In genomic region chr1:20912115-20912514, GRCm38 (mm10) we compare ENCODE assay signal across 13 mouse cellular contexts. TPM values are rescaled to one million over a fixed set of nuclear protein-coding genes. Genes with fewer than 3 reads are reported as not detected.
DNase-seq lines count a peak whose midpoint lies in the region; ATAC-seq and TF ChIP-seq lines count a peak whose summit lies in the region.
"Had no signal": no experiment of that assay in that cellular context is flagged by ENCODE, and none has a peak within 500 bp of the region (broad histone marks: within the 10 kb centered on the region; RNA-seq: fewer than 3 reads in every experiment).

No protein-coding gene starts in this region.

- H3K36me3 ChIP-seq in forebrain, embryonic 14.5 days (ENCODE audit: control insufficient read depth, insufficient read depth, low read length): no peaks in the 10 kb centered on the region
- H3K36me3 ChIP-seq in forebrain, embryonic 16.5 days (ENCODE audit: control insufficient read depth, insufficient read depth): no peaks in the 10 kb centered on the region
- H3K36me3 ChIP-seq: hindbrain, embryonic 15.5 days; limb, embryonic 12.5 days had no signal

- H3K4me3 ChIP-seq in forebrain, embryonic 14.5 days (ENCODE audit: low read depth, low read length): no peak overlapping the region
- H3K4me3 ChIP-seq in forebrain, embryonic 16.5 days (replicated peaks; ENCODE audit: low read length): no peak overlapping the region
- H3K4me3 ChIP-seq in layer of hippocampus, adult 2 months: no peak overlapping the region
- H3K4me3 ChIP-seq: hindbrain, embryonic 15.5 days; limb, embryonic 12.5 days had no signal

- DNase-seq in forebrain, embryonic 14.5 days (ENCODE audit: low spot score): no peak
- no peak for DNase-seq in layer of hippocampus, adult 2 months (ENCODE audit: low spot score in 2 of 2)
- no peak for DNase-seq in layer of hippocampus, adult 9-10 months (ENCODE audit: low spot score)
- DNase-seq in Muller cell, postnatal 12 days (ENCODE audit: inconsistent ontology term): peak; percentile 9
- DNase-seq in naive thymus-derived CD4-positive, alpha-beta T cell, adult 2 months (ENCODE audit: low read depth): peak; percentile 41
- no peak for DNase-seq in left cerebral cortex, postnatal 25 days (ENCODE audit: low spot score in 2 of 2)
- DNase-seq in right cerebral cortex, postnatal 14 days: no peak
- DNase-seq: cerebellum, adult 18-20 months; gastrocnemius, postnatal 14 days; lung, postnatal 4 days had no signal

- H3K4me1 ChIP-seq in forebrain, embryonic 14.5 days (ENCODE audit: control insufficient read depth, insufficient read depth, low read length): peaks cover 22% of the 10 kb centered on the region; the same call in 1 of the 2 replicates
- peaks cover 11% of the 10 kb centered on the region; the same call in 1 of the 2 replicates for H3K4me1 ChIP-seq in forebrain, embryonic 16.5 days (replicated peaks; ENCODE audit: control insufficient read depth, insufficient read depth, low read length)

- TF ChIP-seq CTCF in layer of hippocampus, adult 2 months (conservative IDR thresholded peaks at IDR 0.05): no peak

- H3K4me2 ChIP-seq in forebrain, embryonic 14.5 days (ENCODE audit: low read length): no peak overlapping the region
- no peak overlapping the region; the same call in 1 of the 2 replicates for H3K4me2 ChIP-seq in forebrain, embryonic 16.5 days (ENCODE audit: low read length)
- H3K4me2 ChIP-seq: hindbrain, embryonic 15.5 days; limb, embryonic 12.5 days had no signal

- no peaks in the 10 kb centered on the region for H3K27me3 ChIP-seq in forebrain, embryonic 14.5 days (replicated peaks; ENCODE audit: control insufficient read depth, insufficient read depth, low read length)
- no peaks in the 10 kb centered on the region for H3K27me3 ChIP-seq in forebrain, embryonic 16.5 days (replicated peaks; ENCODE audit: control insufficient read depth, insufficient read depth, low read length)
- H3K27me3 ChIP-seq: hindbrain, embryonic 15.5 days; limb, embryonic 12.5 days had no signal

- H3K9ac ChIP-seq in forebrain, embryonic 14.5 days (ENCODE audit: low read length): peak overlapping the region; percentile 35; the same call in 1 of the 2 replicates
- no peak overlapping the region for H3K9ac ChIP-seq in forebrain, embryonic 16.5 days (replicated peaks; ENCODE audit: low read depth, low read length)
- H3K9ac ChIP-seq: hindbrain, embryonic 15.5 days; limb, embryonic 12.5 days had no signal

- no peak for ATAC-seq in forebrain, embryonic 14.5 days
- no peak for ATAC-seq in forebrain, embryonic 16.5 days

- no peaks in the 10 kb centered on the region for H3K9me3 ChIP-seq in forebrain, embryonic 14.5 days (replicated peaks; ENCODE audit: control insufficient read depth, low read length)
- no peaks in the 10 kb centered on the region for H3K9me3 ChIP-seq in forebrain, embryonic 16.5 days (ENCODE audit: control insufficient read depth, low read length)
- H3K9me3 ChIP-seq: hindbrain, embryonic 15.5 days; limb, embryonic 12.5 days had no signal

- 16% methylated on average over 2 of the region's 2 CpGs for WGBS in forebrain, embryonic 14.5 days
- WGBS in forebrain, embryonic 16.5 days: 11% methylated on average over 2 of the region's 2 CpGs

- intact Hi-C loops in left cerebral cortex, postnatal 25 days (cut with DNase I): no loop called here

- H3K27ac ChIP-seq in forebrain, embryonic 14.5 days (ENCODE audit: low read depth, low read length): 0 out of 2 replicates have a peak overlapping the region, but pooled peaks have one; percentile 21
- H3K27ac ChIP-seq in forebrain, embryonic 16.5 days (ENCODE audit: low read length): no peak overlapping the region
- H3K27ac ChIP-seq in layer of hippocampus, adult 2 months: peak overlapping the region; percentile 59; the same call in 1 of the 2 replicates
- H3K27ac ChIP-seq: hindbrain, embryonic 15.5 days; limb, embryonic 12.5 days had no signal

RNA-seq across cellular contexts. Expression of gene Paqr8, which starts 21.7 kb away (rescaled TPM):
- 18.7 and 23.0 TPM in 2 replicates for polyA plus RNA-seq in forebrain, embryonic 14.5 days (2014; fragmentation: Nextera tagmentation; extraction: Ambion mirVana)
- polyA plus RNA-seq in forebrain, embryonic 16.5 days (2015; fragmentation: Nextera tagmentation; extraction: Ambion mirVana): 23.8 and 26.4 TPM in 2 replicates
- total RNA-seq in layer of hippocampus, adult 2 months (2021): 100 to 1,000 TPM; 143 to 157 TPM
- total RNA-seq in left cerebral cortex, postnatal 25 days (2021): 100 to 1,000 TPM; 116 to 117 TPM

RNA-seq across cellular contexts. Expression of gene Efhc1, which starts 39.3 kb away (rescaled TPM):
- polyA plus RNA-seq in forebrain, embryonic 14.5 days (2014; fragmentation: Nextera tagmentation; extraction: Ambion mirVana): 2.6 and 2.7 TPM in 2 replicates
- polyA plus RNA-seq in forebrain, embryonic 16.5 days (2015; fragmentation: Nextera tagmentation; extraction: Ambion mirVana): 2.0 and 2.3 TPM in 2 replicates
- 1 to 10 TPM; 2.0 to 2.1 TPM for total RNA-seq in layer of hippocampus, adult 2 months (2021)
- total RNA-seq in left cerebral cortex, postnatal 25 days (2021): 1 to 10 TPM in 1 of 2 experiments, under 1 TPM in 1; 0.80 to 1.8 TPM

Comparison
In these comparisons a context has a peak if more than half of its experiments do, and no peak if none do; other contexts are left out.
1. DNase-seq: peak in Muller cell, postnatal 12 days (single experiment) and naive thymus-derived CD4-positive, alpha-beta T cell, adult 2 months (single experiment); none in forebrain, embryonic 14.5 days (single experiment), layer of hippocampus, adult 2 months (0 of 2), layer of hippocampus, adult 9-10 months (single experiment), left cerebral cortex, postnatal 25 days (0 of 2) and right cerebral cortex, postnatal 14 days (single experiment).